In genomic region chr5:29036636-29037035, GRCm38 (mm10) we compare ENCODE assay signal across 8 mouse cellular contexts.
DNase-seq lines count a peak whose midpoint lies in the region; TF ChIP-seq lines count a peak whose summit lies in the region.

No protein-coding gene starts in this region.

- H3K4me3 ChIP-seq in thymus, adult 2 months (ENCODE audit: control insufficient read depth, insufficient read depth, low read length), result no peak overlapping the region

- WGBS in thymus, adult 2 months, result 81% methylated on average over 20 of the region's 20 CpGs

- TF ChIP-seq CTCF in thymus, adult 2 months (IDR thresholded peaks at IDR 0.05; ENCODE audit: borderline replicate concordance, control insufficient read depth, extremely low read depth, insufficient read depth, low read length, poor library complexity), result no peak

- no peak for TF ChIP-seq POLR2A in thymus, adult 2 months (IDR thresholded peaks at IDR 0.05; ENCODE audit: control insufficient read depth, extremely low read depth, insufficient read depth, low read length, poor library complexity)

- intact Hi-C loops in heart, postnatal 14 days (cut with DNase I), result loop anchor here (2.0 to 5.0 kb wide), 2 partner anchors 568 to 584 kb away; no protein-coding TSS in a partner anchor
- intact Hi-C loops in left cerebral cortex, postnatal 14 days (cut with DNase I), result loop anchor here (2.0 to 5.0 kb wide), 3 partner anchors 236 to 584 kb away; no protein-coding TSS in a partner anchor

- DNase-seq in embryo, embryonic 10 days (ENCODE audit: low spot score), result peak; percentile 43
- DNase-seq in embryo, embryonic 9.5 days (ENCODE audit: extremely low spot score), result no peak
- peak; percentile 10 for DNase-seq in thymus, postnatal 4 days
- DNase-seq in thymus, adult 2 months, result no peak
- DNase-seq in heart, postnatal 14 days, result peak; percentile 4 to 28
- peak; percentile 72 to 81 for DNase-seq in left cerebral cortex, postnatal 14 days (ENCODE audit: low spot score in 2 of 2)
- peak; percentile 77 for DNase-seq in right cerebral cortex, postnatal 4 days
- no peak for DNase-seq in spleen, adult 12 weeks (ENCODE audit: low spot score)

- no peaks in the 10 kb centered on the region for H3K4me1 ChIP-seq in thymus, adult 2 months (replicated peaks; ENCODE audit: control insufficient read depth, insufficient read depth, low read length)

- no peaks in the 10 kb centered on the region for H3K27me3 ChIP-seq in thymus, adult 2 months (ENCODE audit: control insufficient read depth, insufficient read depth, low read length)

- H3K36me3 ChIP-seq in thymus, adult 2 months (ENCODE audit: control insufficient read depth, insufficient read depth, low read length), result no peaks in the 10 kb centered on the region

- H3K27ac ChIP-seq in thymus, adult 2 months (ENCODE audit: control insufficient read depth, insufficient read depth, low read length), result no peak overlapping the region

Comparison
In these comparisons a context has a peak if more than half of its experiments do, and no peak if none do; other contexts are left out.
1. DNase-seq: peak in embryo, embryonic 10 days (single experiment), thymus, postnatal 4 days (single experiment), heart, postnatal 14 days (2 of 2), left cerebral cortex, postnatal 14 days (2 of 2) and right cerebral cortex, postnatal 4 days (single experiment); none in embryo, embryonic 9.5 days (single experiment), thymus, adult 2 months (single experiment) and spleen, adult 12 weeks (single experiment).